Mouse (Mus musculus) cerebellum, adult (tissue): Measurements from ENCODE around the gene Serpind1.
A peak's percentile ranks its signal among the peaks of the same experiment; 100 is the strongest.

ENCODE experiments used
- ATAC-seq: cut with Nextera tagmentation; 2 replicates; pipeline ENCODE4 v1.9.2; 2017; ENCODE audit warnings: mild to moderate bottlenecking, moderate library complexity, mixed read lengths; ENCODE audit not compliant: insufficient number of reproducible peaks, low FRiP score, low TSS enrichment

Serpind1 gene

GRCm38 (mm10) chr16:17331116-17331515 lies at the start of gene Serpind1:
Gene Serpind1, plus strand, starts transcription at chr16:17331371.
- ATAC-seq, result no peak

- no peak for ATAC-seq
These were observed 48.0 kb upstream of the Serpind1 start for GRCm38 (mm10) chr16:17283151-17283550.

- no peak for ATAC-seq
These were observed 44.1 kb upstream of the Serpind1 start for GRCm38 (mm10) chr16:17287103-17287502.

GRCm38 (mm10) chr16:17291016-17291415 lies 40.2 kb upstream of the Serpind1 start:
- no peak for ATAC-seq

- 0 out of 2 replicates have a peak, but pooled peaks have one; percentile 28 for ATAC-seq
These were observed 38.4 kb upstream of the Serpind1 start for GRCm38 (mm10) chr16:17292751-17293150.

GRCm38 (mm10) chr16:17300818-17301217 lies 30.4 kb upstream of the Serpind1 start:
- no peak for ATAC-seq

- no peak for ATAC-seq
These were observed 27.5 kb upstream of the Serpind1 start for GRCm38 (mm10) chr16:17303521-17304245.

GRCm38 (mm10) chr16:17307461-17307860 lies 23.7 kb upstream of the Serpind1 start:
- ATAC-seq, result no peak

- ATAC-seq, result no peak
These were observed 22.1 kb upstream of the Serpind1 start for GRCm38 (mm10) chr16:17309036-17309435.

- no peak for ATAC-seq
These were observed 18.6 kb upstream of the Serpind1 start for GRCm38 (mm10) chr16:17312531-17312930.

- no peak for ATAC-seq
These were observed 14.6 kb upstream of the Serpind1 start for GRCm38 (mm10) chr16:17316554-17316953.

- ATAC-seq, result no peak
These were observed 9.7 kb upstream of the Serpind1 start for GRCm38 (mm10) chr16:17321481-17321880.

- ATAC-seq, result no peak
These were observed 6.4 kb upstream of the Serpind1 start for GRCm38 (mm10) chr16:17324745-17325144.

- no peak for ATAC-seq
These were observed 5.1 kb upstream of the Serpind1 start for GRCm38 (mm10) chr16:17326064-17326463.

GRCm38 (mm10) chr16:17329848-17330570 lies 1.2 kb upstream of the Serpind1 start:
- ATAC-seq, result no peak

GRCm38 (mm10) chr16:17331855-17332254 lies 684 bp downstream of the Serpind1 start:
- ATAC-seq, result no peak

GRCm38 (mm10) chr16:17334574-17334973 lies 3.4 kb downstream of the Serpind1 start:
- no peak for ATAC-seq

GRCm38 (mm10) chr16:17336089-17336488 lies 4.9 kb downstream of the Serpind1 start:
- no peak for ATAC-seq

- no peak for ATAC-seq
These were observed 8.5 kb downstream of the Serpind1 start for GRCm38 (mm10) chr16:17339701-17340100.

GRCm38 (mm10) chr16:17340705-17341104 lies 9.5 kb downstream of the Serpind1 start:
- no peak for ATAC-seq

GRCm38 (mm10) chr16:17341847-17342246 lies 10.7 kb downstream of the Serpind1 start:
- ATAC-seq, result no peak
